Mouse (Mus musculus) liver, postnatal 0 days (tissue): Measurements from ENCODE around the gene 1600014C23Rik.

Experiments
- CTCF ChIP-seq: sonication (generic); IDR thresholded peaks from 2 replicates; pipeline ENCODE4 v1.5.1; 2016; ENCODE audit warnings: antibody characterized with exemption, low read depth
- EP300 ChIP-seq: IDR thresholded peaks from 2 replicates; pipeline ENCODE4 v1.6.1; 2016; ENCODE audit warnings: antibody characterized with exemption, low read depth, mild to moderate bottlenecking

DNA sequence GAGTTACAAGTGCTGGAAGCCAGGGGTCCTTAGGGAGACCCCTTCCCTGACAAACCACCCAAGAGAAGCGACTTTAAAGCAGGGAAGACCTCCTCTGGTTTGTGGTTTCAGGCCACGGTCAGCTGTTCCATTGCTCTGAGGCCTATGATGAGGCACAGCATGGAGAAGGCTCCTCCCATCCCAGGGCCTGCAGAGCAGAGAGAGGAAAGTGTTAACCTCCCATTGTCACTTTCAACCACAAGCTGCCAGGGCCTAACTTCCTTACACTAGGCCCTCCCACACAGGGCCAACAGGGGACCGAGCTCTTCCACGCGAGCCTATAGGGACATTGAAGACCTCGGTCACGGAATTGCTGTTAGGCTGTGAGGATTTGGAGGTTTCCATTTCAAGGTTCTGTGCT lies 30.5 kb downstream of the 1600014C23Rik start:
- no peak for TF ChIP-seq EP300
- TF ChIP-seq CTCF, result no peak
